Mouse (Mus musculus) lung, embryonic 16.5 days (tissue): ENCODE measurements around the gene Myzap. TPM values are rescaled to one million over a fixed set of nuclear protein-coding genes. Genes with fewer than 3 reads are reported as not detected.

Experiments used
- ATAC-seq: fragments of 200-750 bp; cut with Nextera tagmentation; 2 replicates; pipeline ENCODE4 v1.8.0; 2017; ENCODE audit warnings: low read depth, mild to moderate bottlenecking, moderate library complexity
- H3K27ac ChIP-seq: fragments of 300-500 bp; sonication (generic); 2 replicates; pipeline ENCODE4 v1.5.1; 2014; ENCODE audit warnings: mild to moderate bottlenecking, control low read depth, low read length
- H3K27me3 ChIP-seq: fragments of 300-500 bp; sonication (generic); 2 replicates; pipeline ENCODE4 v1.6.1; 2014; ENCODE audit warnings: low read depth, low read length, mixed read lengths; ENCODE audit not compliant: control insufficient read depth, insufficient read depth
- H3K36me3 ChIP-seq: fragments of 300-500 bp; sonication (generic); 2 replicates; pipeline ENCODE4 v1.6.1; 2014; ENCODE audit warnings: low read length; ENCODE audit not compliant: control insufficient read depth, insufficient read depth
- H3K4me1 ChIP-seq: fragments of 300-500 bp; sonication (generic); replicated peaks from 2 replicates; pipeline ENCODE4 v1.6.1; 2014; ENCODE audit warnings: low read length, mixed read lengths; ENCODE audit not compliant: control insufficient read depth, insufficient read depth
- H3K4me2 ChIP-seq: fragments of 300-500 bp; sonication (generic); 2 replicates; pipeline ENCODE4 v1.6.1; 2014; ENCODE audit warnings: low read depth, low read length, control low read depth
- H3K4me3 ChIP-seq: fragments of 300-500 bp; sonication (generic); 2 replicates; pipeline ENCODE4 v1.5.1; 2014; ENCODE audit warnings: mild to moderate bottlenecking, low read length, control low read depth
- H3K9ac ChIP-seq: fragments of 300-500 bp; sonication (generic); 2 replicates; pipeline ENCODE4 v1.6.1; 2014; ENCODE audit warnings: low read length, control low read depth
- H3K9me3 ChIP-seq: fragments of 300-500 bp; sonication (generic); 2 replicates; pipeline ENCODE4 v1.6.1; 2016; ENCODE audit warnings: low read length; ENCODE audit not compliant: control insufficient read depth
- WGBS: fragments of 180-500 bp; shearing (Covaris S2); extraction: QIAGEN DNeasy Blood & Tissue Kit; methylation state at CpG from one replicate; pipeline ENCODE4 v1.1.7; 2014; 5-methylcytosine and 5-hydroxymethylcytosine counted together
- polyA plus RNA-seq: library from polyadenylated mRNA; unstranded; fragments of >200 nt; fragmentation: Nextera tagmentation; extraction: Ambion mirVana; gene quantifications from 2 replicates; pipeline ENCODE4 v1.2.1, GENCODE M21; 2015

Myzap gene
- polyA plus RNA-seq, 1 experiment from 2014 or later = 66.7 TPM

- Histone ChIP-seq H3K9me3 (no peaks in the 10 kb centered on the region), H3K27ac (no peak overlapping the region), H3K4me1 (peaks cover 12% of the 10 kb centered on the region), H3K9ac (no peak overlapping the region), H3K27me3 (no peaks in the 10 kb centered on the region), H3K4me3 (no peak overlapping the region), H3K4me2 (no peak overlapping the region), H3K36me3 (no peaks in the 10 kb centered on the region)
- ATAC-seq = no peak
- 31% methylated on average over 5 of the region's 5 CpGs for WGBS
Measured at GRCm38 (mm10) chr9:71568323-71568942, 23.7 kb downstream of the Myzap start.

- H3K27ac ChIP-seq = no peak overlapping the region; the same call in 1 of the 2 replicates
- peaks cover 12% of the 10 kb centered on the region for H3K4me1 ChIP-seq
- no peak overlapping the region for H3K9ac ChIP-seq
- ATAC-seq = peak; percentile 63; the same call in 1 of the 2 replicates
- WGBS = 41% methylated on average over 3 of the region's 3 CpGs
- H3K36me3 ChIP-seq = no peaks in the 10 kb centered on the region
- no peaks in the 10 kb centered on the region for H3K9me3 ChIP-seq
- H3K4me2 ChIP-seq = no peak overlapping the region
- no peaks in the 10 kb centered on the region for H3K27me3 ChIP-seq
- no peak overlapping the region for H3K4me3 ChIP-seq
Measured at GRCm38 (mm10) chr9:71567391-71567790, 24.8 kb downstream of the Myzap start.

- H3K4me1 ChIP-seq = peaks cover 12% of the 10 kb centered on the region
- no peaks in the 10 kb centered on the region for H3K9me3 ChIP-seq
- no peaks in the 10 kb centered on the region for H3K36me3 ChIP-seq
- peak overlapping the region; percentile 37; the same call in 1 of the 2 replicates for H3K27ac ChIP-seq
- ATAC-seq = no peak
- H3K4me3 ChIP-seq = no peak overlapping the region
- no peak overlapping the region for H3K9ac ChIP-seq
- no peaks in the 10 kb centered on the region for H3K27me3 ChIP-seq
- WGBS = 34% methylated on average over 4 of the region's 4 CpGs
- H3K4me2 ChIP-seq = no peak overlapping the region
Measured at GRCm38 (mm10) chr9:71566763-71567162, 25.4 kb downstream of the Myzap start.

- Histone ChIP-seq H3K9me3 (no peaks in the 10 kb centered on the region), H3K9ac (no peak overlapping the region), H3K4me2 (no peak overlapping the region), H3K36me3 (peaks cover 14% of the 10 kb centered on the region; the same call in 1 of the 2 replicates), H3K27ac (no peak overlapping the region), H3K4me1 (peaks cover 4% of the 10 kb centered on the region), H3K4me3 (no peak overlapping the region), H3K27me3 (no peaks in the 10 kb centered on the region)
- 28% methylated on average over 2 of the region's 2 CpGs for WGBS
- peak; percentile 65 for ATAC-seq
Measured at GRCm38 (mm10) chr9:71557737-71558136, 34.4 kb downstream of the Myzap start.

GRCm38 (mm10) chr9:71554001-71554400, 38.2 kb downstream of the Myzap start:
- Histone ChIP-seq H3K9ac (no peak overlapping the region), H3K27me3 (no peaks in the 10 kb centered on the region), H3K4me3 (no peak overlapping the region), H3K4me2 (no peak overlapping the region), H3K4me1 (peaks cover 4% of the 10 kb centered on the region), H3K27ac (no peak overlapping the region), H3K9me3 (no peaks in the 10 kb centered on the region), H3K36me3 (0 out of 2 replicates have a peak, but pooled peaks cover 11% of the 10 kb centered on the region)
- 94% methylated on average over 3 of the region's 3 CpGs for WGBS
- ATAC-seq = no peak

- WGBS = 82% methylated on average over 8 of the region's 8 CpGs
- ATAC-seq = no peak
Measured at GRCm38 (mm10) chr9:71550176-71550575, 42.0 kb downstream of the Myzap start.

GRCm38 (mm10) chr9:71547704-71548275, 44.4 kb downstream of the Myzap start:
- Histone ChIP-seq H3K4me3 (no peak overlapping the region), H3K27ac (no peak overlapping the region), H3K36me3 (no peaks in the 10 kb centered on the region), H3K27me3 (no peaks in the 10 kb centered on the region), H3K9me3 (no peaks in the 10 kb centered on the region), H3K4me1 (0 out of 2 replicates have a peak, but pooled peaks cover 2% of the 10 kb centered on the region), H3K4me2 (no peak overlapping the region), H3K9ac (no peak overlapping the region)
- 75% methylated on average over 10 of the region's 10 CpGs for WGBS
- ATAC-seq = no peak

More at GRCm38 (mm10) chr9:71550176-71550575, 42.0 kb downstream of the Myzap start:
- Histone ChIP-seq H3K36me3 (0 out of 2 replicates have a peak, but pooled peaks cover 7% of the 10 kb centered on the region), H3K4me2 (no peak overlapping the region), H3K4me1 (no peaks in the 10 kb centered on the region), H3K9me3 (no peaks in the 10 kb centered on the region), H3K27ac (no peak overlapping the region), H3K4me3 (no peak overlapping the region), H3K27me3 (no peaks in the 10 kb centered on the region), H3K9ac (no peak overlapping the region)

GRCm38 (mm10) chr9:71544831-71545230, 47.3 kb downstream of the Myzap start:
- H3K36me3 ChIP-seq = no peaks in the 10 kb centered on the region
- H3K9me3 ChIP-seq = no peaks in the 10 kb centered on the region
- peaks cover 5% of the 10 kb centered on the region; the same call in 1 of the 2 replicates for H3K4me1 ChIP-seq
- H3K27ac ChIP-seq = no peak overlapping the region
- no peak overlapping the region for H3K4me2 ChIP-seq
- no peaks in the 10 kb centered on the region for H3K27me3 ChIP-seq
- ATAC-seq = no peak
- WGBS = 74% methylated on average over 5 of the region's 5 CpGs
- no peak overlapping the region for H3K9ac ChIP-seq
- no peak overlapping the region for H3K4me3 ChIP-seq

- Histone ChIP-seq H3K27me3 (no peaks in the 10 kb centered on the region), H3K9ac (0 out of 2 replicates have a peak overlapping the region, but pooled peaks have one; percentile 24), H3K4me3 (no peak overlapping the region), H3K4me2 (no peak overlapping the region), H3K27ac (peak overlapping the region; percentile 60), H3K9me3 (no peaks in the 10 kb centered on the region), H3K4me1 (peaks cover 5% of the 10 kb centered on the region; the same call in 1 of the 2 replicates), H3K36me3 (no peaks in the 10 kb centered on the region)
- 16% methylated on average over 19 of the region's 19 CpGs for WGBS
- peak; percentile 83 for ATAC-seq
Measured at GRCm38 (mm10) chr9:71543443-71544222, 48.5 kb downstream of the Myzap start.
